Mouse (Mus musculus) midbrain, postnatal 0 days (tissue): ENCODE measurements at regions not wholly inside any gene's neighbourhood (a gene's known extent, or its start where the extent isn't known, plus 50 kb on each side); places are given as distances from the start of the nearest gene placed in this dataset.

Experiments
- ATAC-seq: fragments of 200-750 bp; cut with Nextera tagmentation; 2 replicates; pipeline ENCODE4 v1.8.0; 2017; ENCODE audit warnings: moderate number of reproducible peaks, mild to moderate bottlenecking, moderate TSS enrichment, moderate library complexity; ENCODE audit not compliant: low FRiP score
- DNase-seq: peaks from one replicate; pipeline ENCODE4 v3.0.0-alpha.2; 2015; ENCODE audit warnings: low spot score
- H3K27ac ChIP-seq: fragments of 300-500 bp; sonication (generic); 2 replicates; pipeline ENCODE4 v1.5.1; 2014; ENCODE audit warnings: low read depth, mild to moderate bottlenecking, low read length, mixed read lengths
- H3K27me3 ChIP-seq: fragments of 300-500 bp; sonication (generic); 2 replicates; pipeline ENCODE4 v1.6.1; 2014; ENCODE audit warnings: low read length, control low read depth, mixed read lengths; ENCODE audit not compliant: insufficient read depth
- H3K36me3 ChIP-seq: fragments of 300-500 bp; sonication (generic); 2 replicates; pipeline ENCODE4 v1.6.1; 2014; ENCODE audit warnings: low read length, control low read depth, mixed read lengths; ENCODE audit not compliant: insufficient read depth
- H3K4me1 ChIP-seq: fragments of 300-500 bp; sonication (generic); 2 replicates; pipeline ENCODE4 v1.6.1; 2014; ENCODE audit warnings: mild to moderate bottlenecking, control low read depth, antibody characterized with exemption, low read length, mixed read lengths; ENCODE audit not compliant: insufficient read depth
- H3K4me2 ChIP-seq: fragments of 300-500 bp; sonication (generic); 2 replicates; pipeline ENCODE4 v1.6.1; 2014; ENCODE audit warnings: low read depth, mild to moderate bottlenecking, low read length, mixed read lengths; ENCODE audit not compliant: poor library complexity, severe bottlenecking
- H3K4me3 ChIP-seq: fragments of 300-500 bp; sonication (generic); 2 replicates; pipeline ENCODE4 v1.5.1; 2014; ENCODE audit warnings: low read depth, mild to moderate bottlenecking, low read length, moderate library complexity
- H3K9ac ChIP-seq: fragments of 300-500 bp; sonication (generic); replicated peaks from 2 replicates; pipeline ENCODE4 v1.6.1; 2014; ENCODE audit warnings: mild to moderate bottlenecking, low read length, moderate library complexity, mixed read lengths; ENCODE audit not compliant: poor library complexity, severe bottlenecking
- H3K9me3 ChIP-seq: fragments of 300-500 bp; sonication (generic); 2 replicates; pipeline ENCODE4 v1.6.1; 2016; ENCODE audit warnings: low read length, control low read depth
- CTCF ChIP-seq: IDR thresholded peaks from 2 replicates; pipeline ENCODE4 v1.5.1; 2016; ENCODE audit warnings: antibody characterized with exemption, mild to moderate bottlenecking
- WGBS: fragments of 180-500 bp; shearing (Covaris S2); extraction: QIAGEN DNeasy Blood & Tissue Kit; methylation state at CpG from one replicate; pipeline ENCODE4 v1.1.7; 2014; 5-methylcytosine and 5-hydroxymethylcytosine counted together

GRCm38 (mm10) chr4:66622650-66623394 is 204.6 kb upstream of the Tlr4 start:
- Histone ChIP-seq H3K27ac (no peak overlapping the region), H3K27me3 (no peaks in the 10 kb centered on the region), H3K4me3 (no peak overlapping the region), H3K4me2 (no peak overlapping the region), H3K4me1 (no peaks in the 10 kb centered on the region), H3K9ac (no peak overlapping the region), H3K9me3 (no peaks in the 10 kb centered on the region), H3K36me3 (no peaks in the 10 kb centered on the region)
- ATAC-seq (no peak), DNase-seq (no peak)
- no peak for TF ChIP-seq CTCF
- 79% methylated on average over 5 of the region's 5 CpGs for WGBS

GRCm38 (mm10) chr4:66618811-66619440 is 208.5 kb upstream of the Tlr4 start:
- H3K9me3 ChIP-seq: no peaks in the 10 kb centered on the region
- H3K4me2 ChIP-seq: no peak overlapping the region

GRCm38 (mm10) chr4:66617743-66618736 is 209.3 kb upstream of the Tlr4 start:
- no peak for ATAC-seq
- no peaks in the 10 kb centered on the region for H3K36me3 ChIP-seq
- TF ChIP-seq CTCF: no peak
- no peaks in the 10 kb centered on the region for H3K27me3 ChIP-seq
- no peaks in the 10 kb centered on the region for H3K4me1 ChIP-seq
- WGBS: 81% methylated on average over 7 of the region's 7 CpGs
- H3K9me3 ChIP-seq: no peaks in the 10 kb centered on the region
- H3K9ac ChIP-seq: no peak overlapping the region
- DNase-seq: no peak
- no peak overlapping the region for H3K27ac ChIP-seq
- no peak overlapping the region for H3K4me2 ChIP-seq
- no peak overlapping the region for H3K4me3 ChIP-seq

More at GRCm38 (mm10) chr4:66618811-66619440, 208.5 kb upstream of the Tlr4 start:
- Histone ChIP-seq H3K9ac (no peak overlapping the region), H3K36me3 (no peaks in the 10 kb centered on the region), H3K27ac (no peak overlapping the region), H3K27me3 (no peaks in the 10 kb centered on the region), H3K4me3 (no peak overlapping the region), H3K4me1 (no peaks in the 10 kb centered on the region)
- TF ChIP-seq CTCF: no peak
- no peak for DNase-seq
- 74% methylated on average over 2 of the region's 2 CpGs for WGBS
- no peak for ATAC-seq

GRCm38 (mm10) chr4:66617101-66617500 is 210.3 kb upstream of the Tlr4 start:
- H3K36me3 ChIP-seq: no peaks in the 10 kb centered on the region
- no peak for TF ChIP-seq CTCF
- no peak for DNase-seq
- H3K4me1 ChIP-seq: no peaks in the 10 kb centered on the region
- H3K27ac ChIP-seq: no peak overlapping the region
- no peak overlapping the region for H3K4me3 ChIP-seq
- no peak overlapping the region for H3K4me2 ChIP-seq
- no peak for ATAC-seq
- H3K9me3 ChIP-seq: no peaks in the 10 kb centered on the region
- H3K27me3 ChIP-seq: no peaks in the 10 kb centered on the region
- no peak overlapping the region for H3K9ac ChIP-seq
- 81% methylated on average over 4 of the region's 4 CpGs for WGBS

- H3K4me2 ChIP-seq: no peak overlapping the region
- ATAC-seq: no peak
- H3K27me3 ChIP-seq: no peaks in the 10 kb centered on the region
- no peak for TF ChIP-seq CTCF
- no peaks in the 10 kb centered on the region for H3K4me1 ChIP-seq
- H3K9me3 ChIP-seq: no peaks in the 10 kb centered on the region
- DNase-seq: no peak
- H3K27ac ChIP-seq: no peak overlapping the region
- H3K9ac ChIP-seq: no peak overlapping the region
- no peaks in the 10 kb centered on the region for H3K36me3 ChIP-seq
- H3K4me3 ChIP-seq: no peak overlapping the region
Measured at GRCm38 (mm10) chr4:66604849-66605248, 200.4 kb upstream of the Astn2 start.
